Mouse (Mus musculus) thymus, adult 2 months (tissue): ENCODE measurements around the gene Nfya.

Experiments used
- CTCF ChIP-seq: fragments of 200-500 bp; IDR thresholded peaks from 2 replicates; pipeline ENCODE4 v1.5.1; 2012; ENCODE audit warnings: mild to moderate bottlenecking, control low read depth, low read length, moderate library complexity, borderline replicate concordance; ENCODE audit not compliant: control insufficient read depth, poor library complexity, insufficient read depth; ENCODE audit errors: extremely low read depth
- POLR2A ChIP-seq: fragments of 200-500 bp; IDR thresholded peaks from 2 replicates; pipeline ENCODE4 v1.6.1; 2012; ENCODE audit warnings: mild to moderate bottlenecking, low read length, control low read depth, moderate library complexity; ENCODE audit not compliant: control insufficient read depth, poor library complexity, insufficient read depth; ENCODE audit errors: extremely low read depth

GRCm38 (mm10) chr17:48408526-48409291 is 997 bp downstream of the Nfya start:
- TF ChIP-seq CTCF (no peak), POLR2A (no peak)
